Mouse (Mus musculus) thymus, adult 2 months (tissue): ENCODE results near the gene Bid.

ENCODE experiments used
- CTCF ChIP-seq: fragments of 200-500 bp; IDR thresholded peaks from 2 replicates; pipeline ENCODE4 v1.5.1; 2012; ENCODE audit warnings: mild to moderate bottlenecking, control low read depth, low read length, moderate library complexity, borderline replicate concordance; ENCODE audit not compliant: control insufficient read depth, poor library complexity, insufficient read depth; ENCODE audit errors: extremely low read depth
- POLR2A ChIP-seq: fragments of 200-500 bp; IDR thresholded peaks from 2 replicates; pipeline ENCODE4 v1.6.1; 2012; ENCODE audit warnings: mild to moderate bottlenecking, low read length, control low read depth, moderate library complexity; ENCODE audit not compliant: control insufficient read depth, poor library complexity, insufficient read depth; ENCODE audit errors: extremely low read depth

DNA sequence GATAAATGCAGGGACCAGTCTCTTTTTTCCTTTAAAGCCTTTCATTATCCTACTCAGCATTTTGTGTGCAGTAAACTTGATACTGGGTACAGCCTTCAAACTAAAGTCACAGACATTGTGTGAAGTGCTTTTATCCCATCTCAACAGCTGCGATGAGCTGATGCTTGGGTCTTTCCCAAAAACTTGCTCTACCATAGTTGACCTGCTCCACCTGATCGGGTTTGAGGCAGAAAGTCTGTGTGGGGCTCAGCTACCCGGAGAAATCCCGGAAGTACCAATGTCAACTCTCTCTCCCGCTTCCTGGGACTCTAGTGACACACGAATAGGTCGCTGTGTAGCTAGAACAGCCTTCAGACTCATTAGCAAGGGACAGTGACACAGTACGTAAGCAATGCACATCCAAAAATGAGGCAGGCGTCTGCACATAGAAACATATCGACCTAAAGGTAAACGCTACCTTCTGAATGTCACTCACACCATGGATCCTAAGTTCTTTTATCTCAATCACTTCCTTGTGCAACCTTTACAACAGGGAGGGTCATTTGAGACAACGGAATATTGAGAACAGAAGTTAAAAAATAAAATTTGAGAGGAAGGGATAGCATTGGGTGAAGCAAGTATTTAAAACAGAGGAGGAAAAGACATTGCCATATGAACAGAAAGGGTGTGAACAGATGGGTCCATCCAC lies 22.3 kb upstream of the Bid start:
- TF ChIP-seq POLR2A (no peak), CTCF (no peak)
